Mouse (Mus musculus) megakaryocyte-erythroid progenitor cell, adult 5-6 weeks (primary cell): ENCODE results near the gene Chil1. TPM values are rescaled to one million over a fixed set of nuclear protein-coding genes. Genes with fewer than 3 reads are reported as not detected.

Experiments
- ATAC-seq: replicated peaks from 2 replicates; pipeline ENCODE4 v1.8.0; 2016; ENCODE audit warnings: mild to moderate bottlenecking, inconsistent platforms; ENCODE audit not compliant: severe bottlenecking, poor library complexity, low FRiP score, low TSS enrichment
- total RNA-seq, 2 experiments: library from RNA; stranded (forward) in 1 of 2; stranded (reverse) in 1 of 2; fragments of 200-1000, 215-1000 nt in 1 of 2; fragments of >200 nt in 1 of 2; fragmentation: Nextera tagmentation in 1 of 2; gene quantifications; 2 replicates each; pipeline ENCODE4 v1.2.3; 2014 to 2017

The Chil1 gene
- total RNA-seq, 2 experiments from 2014 or later: 2.4 TPM; not detected in 1

DNA sequence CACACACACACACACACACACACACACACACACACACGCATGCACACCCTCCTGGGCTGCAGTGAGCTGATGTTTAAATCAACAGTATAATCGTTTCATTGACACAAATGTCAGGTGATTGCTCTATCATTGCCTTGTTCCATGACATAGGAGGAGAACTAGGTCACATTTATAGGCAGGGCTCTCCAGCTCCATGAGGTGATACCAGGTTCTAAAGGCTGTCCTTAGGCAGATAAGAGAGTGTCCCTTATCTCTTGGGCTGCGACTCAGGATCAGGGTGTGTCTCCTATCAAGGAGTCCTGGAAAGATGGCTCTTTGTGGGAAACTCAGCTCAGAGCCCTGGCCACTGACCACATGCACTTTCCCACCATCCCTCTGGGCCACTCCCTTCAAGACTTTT is 13.4 kb upstream of the Chil1 start:
- ATAC-seq: no peak

DNA sequence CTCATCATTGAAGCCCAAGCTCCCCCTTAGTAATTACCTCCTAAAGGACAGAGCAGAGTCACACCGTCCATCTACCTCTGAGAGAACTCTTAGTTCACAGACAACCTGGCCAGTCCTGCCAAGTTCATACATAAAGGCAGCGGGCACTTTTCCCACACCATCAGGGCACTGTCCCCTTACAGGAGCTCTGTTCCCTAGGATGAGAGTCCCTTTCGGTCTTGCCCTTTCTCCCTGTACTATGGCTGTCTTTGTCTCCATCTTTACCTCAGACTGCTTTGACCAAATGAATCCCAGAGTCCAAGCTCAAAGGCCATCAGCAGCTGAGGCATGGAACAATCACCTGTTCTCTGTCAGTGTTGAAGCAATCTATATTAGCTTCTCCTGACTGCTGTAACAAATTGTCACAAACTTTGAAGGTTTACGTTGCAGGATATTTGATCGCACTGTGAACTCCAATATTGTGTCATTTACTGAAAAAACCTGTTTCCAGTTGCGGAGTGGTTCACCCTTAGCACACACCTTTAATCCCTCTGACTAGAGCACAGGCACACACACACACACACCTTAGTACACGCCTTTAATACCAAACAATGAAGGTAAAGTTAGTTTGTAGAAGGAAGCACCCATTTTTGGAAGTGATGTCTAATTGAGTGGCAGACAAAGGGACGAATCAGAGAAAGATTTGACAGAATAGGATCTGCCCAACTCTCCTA is 12.8 kb upstream of the Chil1 start:
- ATAC-seq: no peak

DNA sequence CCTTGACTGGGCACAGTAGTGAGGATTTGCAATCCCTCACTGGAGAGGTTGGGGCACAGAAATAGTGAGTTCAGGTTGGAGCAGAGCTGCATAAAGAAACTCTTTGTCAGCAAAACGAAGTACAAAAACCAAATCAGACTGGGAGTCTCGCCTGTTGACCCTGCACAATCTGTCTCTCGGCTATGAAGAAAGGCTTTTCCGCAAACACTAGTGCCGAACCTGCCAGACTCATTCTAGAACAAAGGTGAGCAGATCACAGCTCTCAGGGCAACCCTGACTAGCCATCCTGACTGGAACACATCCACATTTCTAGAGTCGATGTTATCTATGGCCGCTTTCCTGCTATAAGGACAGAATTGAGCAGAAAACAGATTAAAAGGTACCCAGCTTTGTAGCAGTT is 8.9 kb upstream of the Chil1 start:
- no peak for ATAC-seq

DNA sequence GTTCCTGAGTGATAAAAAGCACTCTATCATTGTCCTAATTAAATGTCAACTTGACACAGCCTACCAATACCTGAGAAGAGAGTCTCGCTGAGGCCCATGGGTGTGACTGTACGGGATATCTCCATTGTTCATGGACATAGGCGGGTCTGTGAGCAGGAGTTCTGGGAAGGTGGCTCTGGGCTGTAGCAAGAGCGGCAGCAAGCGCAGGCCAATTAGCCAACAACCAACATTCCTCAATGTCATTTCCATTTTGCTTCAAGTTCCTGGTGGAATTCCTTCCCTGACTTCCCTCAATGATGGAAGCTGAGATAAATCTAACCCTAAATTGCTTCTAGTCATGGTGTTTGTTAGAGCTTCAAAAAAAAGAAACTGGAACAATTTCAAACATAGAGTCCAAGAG is 4.0 kb upstream of the Chil1 start:
- no peak for ATAC-seq

DNA sequence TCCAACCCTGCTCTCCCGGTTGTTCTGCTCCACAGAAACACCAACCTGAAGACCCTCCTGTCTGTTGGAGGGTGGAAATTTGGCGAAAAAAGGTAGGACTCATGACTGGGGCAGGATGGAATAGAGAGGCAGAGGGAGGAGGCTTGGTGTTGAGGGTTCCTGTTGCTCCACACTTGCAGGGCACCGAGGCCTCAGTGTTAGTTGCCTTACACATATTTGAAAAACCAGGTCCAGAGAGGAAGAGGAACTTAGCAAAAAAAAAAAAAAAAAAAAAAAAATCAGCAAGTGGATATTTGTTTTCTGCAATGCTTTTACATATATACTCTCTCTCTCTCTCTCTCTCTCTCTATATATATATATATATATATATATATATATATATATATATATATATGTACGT is 2.1 kb downstream of the Chil1 start:
- ATAC-seq: no peak

DNA sequence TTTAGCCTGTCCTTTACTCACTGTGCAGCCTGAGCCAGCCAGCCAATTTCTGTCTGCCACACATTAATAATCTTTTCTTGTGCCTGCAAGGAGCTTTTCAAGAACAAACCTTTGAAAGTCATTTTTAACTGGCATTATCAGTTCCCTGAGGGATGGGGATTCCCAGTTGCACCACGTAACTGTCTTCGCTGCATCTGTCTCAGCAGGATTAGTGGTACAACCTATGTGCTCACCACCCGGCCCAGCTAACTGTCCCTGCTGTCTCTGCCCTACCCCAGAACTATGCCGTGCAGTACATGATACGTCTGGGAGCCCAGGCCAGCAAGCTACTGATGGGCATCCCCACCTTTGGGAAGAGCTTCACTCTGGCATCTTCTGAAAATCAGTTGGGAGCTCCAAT is 6.2 kb downstream of the Chil1 start:
- no peak for ATAC-seq

DNA sequence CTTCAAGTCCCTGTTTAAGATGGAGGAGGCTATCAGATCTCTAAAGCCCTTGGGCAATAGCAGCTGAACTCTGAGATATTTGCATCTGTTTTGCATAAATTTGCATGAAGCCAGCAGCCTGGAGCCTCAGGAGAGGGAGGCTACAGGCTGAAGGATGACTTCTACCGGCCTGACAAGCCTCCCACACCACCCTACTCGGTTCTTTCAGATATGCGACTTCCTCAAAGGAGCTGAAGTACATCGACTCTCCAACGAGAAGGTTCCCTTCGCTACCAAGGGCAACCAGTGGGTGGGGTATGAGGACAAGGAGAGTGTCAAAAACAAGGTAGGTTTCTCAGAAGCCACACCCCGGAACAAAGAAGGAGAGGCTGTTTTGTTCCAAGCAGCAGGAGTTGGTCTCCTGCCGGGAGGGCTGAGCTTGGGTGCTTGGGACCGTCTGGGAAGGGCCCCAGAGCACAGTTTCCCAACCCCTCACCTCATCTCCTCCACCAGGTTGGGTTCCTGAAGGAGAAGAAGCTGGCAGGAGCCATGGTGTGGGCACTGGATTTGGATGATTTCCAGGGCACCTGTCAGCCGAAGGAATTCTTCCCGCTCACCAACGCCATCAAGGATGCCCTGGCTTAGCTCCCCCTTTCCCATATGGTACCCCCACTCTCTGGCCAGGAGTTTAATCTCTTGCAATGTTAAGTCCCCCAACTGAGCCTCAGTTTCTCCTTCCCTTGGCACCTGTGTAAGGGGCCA is 7.2 kb downstream of the Chil1 start:
- ATAC-seq: peak; percentile 67

DNA sequence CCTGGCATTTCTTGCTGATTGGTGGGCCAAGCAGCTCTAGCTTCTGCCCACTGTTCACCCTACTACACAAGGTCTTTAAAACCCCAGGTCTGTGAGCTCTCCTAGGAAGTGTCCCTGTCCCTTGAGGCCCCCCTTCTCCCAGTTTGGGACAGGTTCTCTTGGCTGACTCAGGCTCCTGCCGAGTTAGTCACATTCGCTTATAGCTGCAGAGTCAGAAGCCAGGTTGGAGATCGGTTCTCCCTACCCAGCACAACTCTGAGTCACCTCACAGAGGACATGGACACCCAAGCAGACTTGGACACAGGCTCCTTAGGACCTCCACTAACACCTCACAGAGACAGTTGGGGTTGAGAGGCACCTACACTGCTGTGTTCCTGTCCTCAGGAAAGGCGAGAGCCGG is 9.2 kb downstream of the Chil1 start:
- no peak for ATAC-seq

DNA sequence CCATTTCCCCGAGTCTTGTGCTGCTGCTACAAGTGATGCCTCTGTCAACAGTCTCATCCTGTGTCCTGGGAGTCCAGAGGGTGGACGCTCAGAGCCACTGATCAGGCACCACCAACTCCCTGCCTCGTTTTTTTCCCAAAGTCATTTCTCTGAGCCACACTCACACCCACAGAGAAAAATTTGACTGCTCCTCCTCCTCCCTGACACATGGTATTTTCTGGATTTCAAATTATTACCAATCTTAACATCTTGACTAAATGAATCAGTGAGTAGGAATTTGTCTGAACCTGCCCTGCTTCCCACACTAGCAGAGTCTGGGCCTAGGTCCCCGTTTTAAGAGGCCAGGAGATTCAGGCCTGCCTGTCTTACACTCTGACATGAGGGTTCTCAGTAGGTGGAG is 10.0 kb downstream of the Chil1 start:
- ATAC-seq: no peak

DNA sequence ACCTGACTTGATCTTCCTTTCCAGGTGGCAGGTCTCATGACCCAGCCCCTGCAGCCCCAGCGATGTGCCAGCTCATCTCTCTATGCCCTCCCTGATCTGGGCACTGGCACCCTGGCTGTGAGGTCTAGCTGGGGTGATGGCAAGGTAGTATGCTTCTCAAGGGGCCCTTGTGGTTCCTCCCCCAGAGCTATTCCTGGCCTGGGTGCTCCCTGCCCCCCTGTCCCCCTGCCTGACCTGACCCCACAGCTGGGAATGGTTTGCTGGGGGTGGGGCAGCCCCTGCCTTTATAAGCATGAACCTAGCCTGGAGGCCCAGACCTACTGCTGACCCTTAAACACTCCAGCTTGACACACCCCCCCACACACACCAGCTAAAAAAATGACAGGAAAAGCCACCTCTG is 11.2 kb downstream of the Chil1 start, which contains the start of gene Mybph:
Gene Mybph (plus strand): TSS at position 323 of the 400 bp plus-strand sequence.
- no peak for ATAC-seq

DNA sequence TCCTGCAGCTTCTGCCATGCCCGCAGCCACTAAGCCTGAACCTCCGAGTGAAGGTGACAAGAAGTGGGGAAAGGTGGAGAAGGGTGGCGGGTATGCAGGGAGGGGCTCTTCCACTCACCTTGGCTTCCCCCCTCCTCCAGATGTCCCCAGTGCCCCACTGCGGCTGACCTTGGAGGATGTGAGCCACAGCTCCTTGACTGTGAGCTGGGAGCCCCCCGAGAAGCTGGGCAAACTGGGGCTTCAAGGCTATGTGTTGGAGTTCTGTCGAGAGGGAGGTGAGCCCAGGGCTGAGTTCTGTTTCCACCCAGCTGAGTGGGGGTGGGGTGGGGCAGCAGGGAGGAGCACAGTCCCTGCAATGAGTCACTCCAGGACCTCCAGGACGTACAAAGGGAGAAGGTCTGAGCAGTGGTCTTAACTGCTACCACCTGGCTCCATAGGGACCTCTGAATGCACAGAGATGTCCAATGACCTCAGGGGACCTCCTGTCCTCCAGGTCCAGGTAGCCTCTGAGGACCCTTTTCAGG is 11.8 kb downstream of the Chil1 start:
- ATAC-seq: no peak

DNA sequence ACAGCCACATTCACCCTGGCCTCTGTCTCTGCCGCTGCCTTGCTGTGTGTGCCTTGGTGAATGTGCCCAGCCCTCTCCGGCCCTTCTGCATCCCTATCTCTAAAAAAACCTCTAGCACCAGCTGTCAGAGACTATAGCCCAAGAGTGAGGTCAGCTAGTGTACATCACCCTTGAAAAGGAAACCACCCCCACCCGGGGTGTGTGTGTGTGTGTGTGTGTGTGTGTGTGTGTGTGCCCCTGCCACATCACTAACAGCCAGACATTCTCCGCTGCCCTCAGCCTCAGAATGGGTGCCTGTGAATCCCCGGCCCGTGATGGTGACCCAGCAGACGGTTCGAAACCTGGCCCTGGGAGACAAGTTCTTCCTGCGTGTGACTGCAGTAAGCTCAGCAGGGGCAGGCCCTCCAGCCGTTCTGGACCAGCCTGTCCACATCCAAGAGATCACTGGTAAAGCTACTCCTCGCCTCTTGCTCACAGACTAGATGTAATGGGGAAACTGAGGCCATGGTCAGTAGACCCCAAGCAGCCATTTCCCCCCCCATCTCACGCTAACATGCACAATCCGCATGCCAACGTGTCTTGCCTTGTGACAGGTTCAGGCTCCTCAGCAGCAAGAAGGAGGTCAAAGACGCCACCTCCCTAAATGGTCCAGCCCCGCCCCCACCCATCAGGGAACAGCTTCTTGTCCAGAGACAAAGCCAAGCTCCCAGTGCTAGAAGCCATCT is 12.5 kb downstream of the Chil1 start:
- ATAC-seq: no peak

DNA sequence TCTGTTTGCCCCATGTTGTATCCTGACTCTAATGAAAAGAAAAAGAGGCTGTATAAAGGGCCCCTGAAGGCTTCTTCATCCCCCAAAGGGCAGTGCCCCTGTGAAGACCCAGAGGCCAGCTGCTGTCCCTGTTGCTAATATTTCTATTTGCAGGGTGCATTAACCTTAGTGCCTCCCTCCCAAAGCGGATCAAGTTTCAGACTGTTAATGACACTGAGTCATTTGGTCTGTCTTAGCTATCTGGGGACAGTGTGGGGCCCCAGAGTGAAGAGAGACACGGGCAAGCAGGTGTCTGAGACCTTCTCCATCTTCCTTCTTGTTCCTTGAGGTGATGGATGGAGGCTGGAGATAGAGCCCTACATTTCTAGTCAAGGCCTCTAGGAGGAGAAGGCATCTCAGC is 13.1 kb downstream of the Chil1 start:
- no peak for ATAC-seq

DNA sequence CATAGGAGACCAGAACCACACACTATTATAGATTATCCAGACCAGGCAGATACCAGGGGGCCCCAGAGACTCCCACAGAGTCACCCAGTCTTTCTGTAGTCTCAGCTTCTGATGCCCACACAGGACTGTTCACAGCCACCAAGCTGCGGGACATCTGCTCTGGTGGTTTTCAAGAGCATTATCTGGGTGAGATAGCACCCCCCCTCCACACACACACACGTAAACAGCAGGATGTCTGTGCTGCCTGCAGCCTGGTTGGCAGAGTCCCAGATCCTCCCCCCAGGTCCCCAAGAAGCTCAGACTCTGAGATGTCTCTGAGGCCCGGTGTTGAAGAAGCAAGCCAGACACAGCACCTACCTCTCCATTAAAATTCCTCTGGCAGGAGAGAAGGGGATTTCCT is 13.6 kb downstream of the Chil1 start:
- peak; percentile 56 for ATAC-seq

DNA sequence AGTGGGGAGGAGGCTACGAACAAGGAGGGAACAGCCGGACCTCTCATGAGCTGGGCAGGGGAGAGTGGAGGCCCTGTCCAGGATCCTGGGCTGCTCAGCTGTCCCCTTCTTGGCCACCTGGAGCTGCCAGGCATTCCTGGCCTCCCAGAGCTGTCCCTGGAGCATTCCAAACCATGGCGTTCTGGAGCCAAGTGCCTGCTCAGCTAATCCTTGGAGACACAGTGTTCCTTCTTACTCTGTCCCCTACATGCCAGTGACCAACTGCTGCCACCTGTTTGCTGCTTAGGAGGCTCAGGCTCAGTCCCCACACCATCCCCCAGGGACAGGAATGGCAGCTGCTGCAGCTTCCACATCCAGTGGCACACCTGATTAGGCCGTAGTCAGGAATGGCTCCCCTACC is 14.0 kb downstream of the Chil1 start:
- no peak for ATAC-seq

DNA sequence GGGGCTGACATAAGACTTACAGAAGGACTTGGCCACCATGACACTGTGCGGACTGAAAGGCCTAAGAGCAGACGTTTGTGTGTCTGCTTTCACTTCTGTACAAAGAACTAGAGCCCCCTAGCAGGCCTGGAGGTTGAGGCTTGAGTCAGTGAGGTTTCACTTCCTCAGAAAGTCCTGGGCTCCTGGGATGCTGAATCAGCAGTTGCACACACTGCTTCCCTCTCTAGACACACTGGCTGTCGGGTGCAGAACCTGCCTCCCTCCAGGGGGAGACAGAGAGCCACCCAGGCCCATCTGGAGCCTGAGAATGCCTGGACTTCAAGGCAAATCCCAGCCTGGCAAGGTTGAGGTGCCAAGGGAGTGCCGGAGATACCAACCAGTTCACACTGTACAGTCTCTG is 14.4 kb downstream of the Chil1 start:
- ATAC-seq: peak; percentile 56; the same call in 1 of the 2 replicates

DNA sequence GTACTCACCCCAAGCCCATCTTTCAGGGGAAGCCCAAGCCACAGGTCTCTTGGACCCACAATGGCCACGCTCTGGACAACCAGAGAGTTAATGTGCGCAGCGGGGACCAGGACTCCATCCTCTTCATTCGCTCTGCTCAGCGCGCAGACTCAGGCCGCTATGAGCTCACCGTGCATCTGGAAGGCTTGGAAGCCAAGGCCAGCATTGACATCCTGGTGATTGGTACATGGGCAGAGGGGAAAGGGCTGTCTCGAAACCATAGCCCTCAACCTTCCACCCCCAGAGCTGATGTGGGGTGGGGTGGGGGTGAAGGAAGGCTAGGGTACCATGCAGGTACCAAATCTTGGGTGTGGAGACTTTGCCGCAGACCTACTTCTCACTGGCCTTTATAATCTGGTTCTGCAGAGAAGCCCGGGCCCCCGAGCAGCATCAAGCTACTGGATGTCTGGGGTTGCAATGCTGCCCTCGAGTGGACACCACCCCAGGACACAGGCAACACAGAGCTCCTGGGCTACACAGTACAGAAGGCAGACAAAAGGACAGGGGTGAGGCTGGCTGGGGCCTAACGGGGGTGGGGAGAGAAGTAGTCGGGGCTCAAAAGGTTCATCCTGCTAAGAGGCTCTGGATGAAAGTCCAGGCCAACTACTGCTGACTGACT is 15.5 kb downstream of the Chil1 start:
- ATAC-seq: no peak

DNA sequence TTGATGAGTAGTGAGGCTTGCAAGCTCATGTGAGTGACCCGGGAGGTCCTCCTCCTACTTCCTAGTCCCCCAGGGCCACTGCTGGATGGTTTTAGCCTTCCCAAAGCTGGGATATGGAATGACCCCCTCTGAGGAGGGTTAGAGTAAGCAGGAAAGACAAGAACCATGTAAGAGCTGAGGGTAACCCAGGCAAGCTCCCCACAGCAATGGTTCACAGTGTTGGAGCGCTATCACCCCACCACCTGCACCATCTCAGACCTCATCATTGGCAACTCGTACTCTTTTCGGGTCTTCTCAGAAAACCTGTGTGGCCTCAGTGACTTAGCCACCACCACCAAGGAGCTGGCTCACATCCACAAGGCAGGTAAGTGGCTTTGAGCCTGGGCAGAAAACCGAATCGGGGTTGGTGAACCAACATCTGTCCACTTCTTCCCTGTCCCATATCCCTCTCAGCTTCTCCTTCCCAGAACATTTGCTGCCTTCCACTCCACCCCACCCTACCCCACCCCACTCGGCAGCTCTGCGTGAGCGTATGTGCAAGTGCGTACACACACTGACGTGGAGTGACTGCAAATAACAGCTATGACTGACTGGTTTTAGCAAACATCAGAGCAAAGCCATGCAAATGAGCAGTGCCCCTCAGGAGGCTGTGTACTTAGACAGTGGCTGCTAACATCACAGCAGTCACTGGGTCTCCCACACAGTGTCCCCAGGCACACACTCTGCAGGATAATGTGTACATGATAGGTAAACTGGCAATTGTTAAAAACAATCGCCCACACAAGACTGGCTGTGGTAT is 16.4 kb downstream of the Chil1 start:
- ATAC-seq: no peak

DNA sequence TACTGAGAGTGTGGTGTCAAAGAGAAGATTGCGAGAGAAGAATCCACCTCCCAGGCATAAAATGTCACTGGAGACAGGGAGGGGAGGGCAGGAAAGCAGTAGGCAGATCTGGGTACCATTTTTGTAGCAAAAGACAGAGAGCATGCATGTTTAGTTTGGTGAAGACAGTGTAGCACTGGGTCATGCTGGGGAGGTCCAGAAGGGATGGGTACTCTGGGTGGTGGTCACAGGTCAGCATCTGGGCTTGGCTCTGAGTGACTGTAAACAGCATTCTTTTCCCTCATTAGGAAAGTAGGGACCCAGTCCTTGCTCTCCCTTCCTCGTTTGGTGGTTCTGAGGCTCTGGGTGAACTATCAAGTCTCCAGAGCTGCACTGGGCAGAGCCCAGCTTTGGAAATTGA is 18.5 kb downstream of the Chil1 start:
- no peak for ATAC-seq
